Mouse (Mus musculus): ENCODE results near the gene Krt39. TPM values are rescaled to one million over a fixed set of nuclear protein-coding genes. Genes with fewer than 3 reads are reported as not detected.

Krt39 gene
- polyA plus RNA-seq (2015; fragmentation: Nextera tagmentation; extraction: Ambion mirVana): not detected in 2 replicates

GRCm38 (mm10) chr11:99521288-99521860 lies at the start of gene Krt39:
TSS of gene Krt39 (minus strand) at chr11:99521338.

GRCm38 (mm10) chr11:99566530-99566929 lies 45.4 kb upstream of the Krt39 start, which contains the start of gene Krtap3-1:
TSS of gene Krtap3-1 (minus strand) at chr11:99566630.

GRCm38 (mm10) chr11:99559366-99559765 lies 38.2 kb upstream of the Krt39 start, which contains the start of gene Gm11939:
TSS of gene Gm11939 (minus strand) at chr11:99559466.

GRCm38 (mm10) chr11:99556753-99557152 lies 35.6 kb upstream of the Krt39 start, which contains the start of gene Krtap3-2:
TSS of gene Krtap3-2 (minus strand) at chr11:99556853.

GRCm38 (mm10) chr11:99550765-99551164 lies 29.6 kb upstream of the Krt39 start, which contains the start of gene Krtap3-3:
TSS of gene Krtap3-3 (minus strand) at chr11:99550865.

GRCm38 (mm10) chr11:99492733-99493573 lies 28.2 kb downstream of the Krt39 start, which contains the start of gene Krt23:
TSS of gene Krt23 (minus strand) at chr11:99493137.

Other genes with a start within 250 kb of the Krt39 start
- not detected in 2 replicates for gene Krt24, start 236.1 kb downstream of the Krt39 start, polyA plus RNA-seq (2015; fragmentation: Nextera tagmentation; extraction: Ambion mirVana)
- 0.12 TPM in 1 of 2 replicates, not detected in the other for gene Krt25, start 198.4 kb downstream of the Krt39 start, polyA plus RNA-seq (2015; fragmentation: Nextera tagmentation; extraction: Ambion mirVana)
- gene Krt26, start 183.4 kb downstream of the Krt39 start, polyA plus RNA-seq (2015; fragmentation: Nextera tagmentation; extraction: Ambion mirVana): not detected in 2 replicates
- not detected in 2 replicates for gene Krt27, start 170.2 kb downstream of the Krt39 start, polyA plus RNA-seq (2015; fragmentation: Nextera tagmentation; extraction: Ambion mirVana)
- 0.10 TPM in 1 of 2 replicates, not detected in the other for gene Krt28, start 146.4 kb downstream of the Krt39 start, polyA plus RNA-seq (2015; fragmentation: Nextera tagmentation; extraction: Ambion mirVana)
- gene Krt10, start 132.0 kb downstream of the Krt39 start, polyA plus RNA-seq (2015; fragmentation: Nextera tagmentation; extraction: Ambion mirVana): 13.5 and 14.5 TPM in 2 replicates
- gene Krt12, start 99.1 kb downstream of the Krt39 start, polyA plus RNA-seq (2015; fragmentation: Nextera tagmentation; extraction: Ambion mirVana): not detected in 2 replicates
- 71.7 and 82.2 TPM in 2 replicates for gene Krt20, start 83.2 kb downstream of the Krt39 start, polyA plus RNA-seq (2015; fragmentation: Nextera tagmentation; extraction: Ambion mirVana)
- 2.6 and 3.4 TPM in 2 replicates for gene Krt23, start 28.2 kb downstream of the Krt39 start, polyA plus RNA-seq (2015; fragmentation: Nextera tagmentation; extraction: Ambion mirVana)
- not detected in 2 replicates for gene Krt40, start 21.8 kb upstream of the Krt39 start, polyA plus RNA-seq (2015; fragmentation: Nextera tagmentation; extraction: Ambion mirVana)
- gene Krtap3-3, start 29.5 kb upstream of the Krt39 start, polyA plus RNA-seq (2015; fragmentation: Nextera tagmentation; extraction: Ambion mirVana): not detected in 2 replicates
- gene Krtap3-2, start 35.5 kb upstream of the Krt39 start, polyA plus RNA-seq (2015; fragmentation: Nextera tagmentation; extraction: Ambion mirVana): not detected in 2 replicates
- gene Gm11939, start 38.1 kb upstream of the Krt39 start, polyA plus RNA-seq (2015; fragmentation: Nextera tagmentation; extraction: Ambion mirVana): not detected in 2 replicates
- not detected in 2 replicates for gene Krtap3-1, start 45.3 kb upstream of the Krt39 start, polyA plus RNA-seq (2015; fragmentation: Nextera tagmentation; extraction: Ambion mirVana)
- 0.12 TPM in 1 of 2 replicates, not detected in the other for gene Krtap1-5, start 59.7 kb upstream of the Krt39 start, polyA plus RNA-seq (2015; fragmentation: Nextera tagmentation; extraction: Ambion mirVana)
- not detected in 2 replicates for gene Krtap1-4, start 62.3 kb upstream of the Krt39 start, polyA plus RNA-seq (2015; fragmentation: Nextera tagmentation; extraction: Ambion mirVana)
- not detected in 2 replicates for gene Krtap1-3, start 70.0 kb upstream of the Krt39 start, polyA plus RNA-seq (2015; fragmentation: Nextera tagmentation; extraction: Ambion mirVana)
- gene Krtap9-3, start 76.8 kb upstream of the Krt39 start, polyA plus RNA-seq (2015; fragmentation: Nextera tagmentation; extraction: Ambion mirVana): not detected in 2 replicates
- gene Gm11938, start 82.0 kb upstream of the Krt39 start, polyA plus RNA-seq (2015; fragmentation: Nextera tagmentation; extraction: Ambion mirVana): not detected in 2 replicates
- gene Gm11937, start 88.9 kb upstream of the Krt39 start, polyA plus RNA-seq (2015; fragmentation: Nextera tagmentation; extraction: Ambion mirVana): not detected in 2 replicates
- not detected in 2 replicates for gene Krtap2-4, start 93.5 kb upstream of the Krt39 start, polyA plus RNA-seq (2015; fragmentation: Nextera tagmentation; extraction: Ambion mirVana)
- gene Gm11562, start 99.1 kb upstream of the Krt39 start, polyA plus RNA-seq (2015; fragmentation: Nextera tagmentation; extraction: Ambion mirVana): not detected in 2 replicates
- not detected in 2 replicates for gene Krtap4-1, start 106.9 kb upstream of the Krt39 start, polyA plus RNA-seq (2015; fragmentation: Nextera tagmentation; extraction: Ambion mirVana)
- gene Krtap4-2, start 113.7 kb upstream of the Krt39 start, polyA plus RNA-seq (2015; fragmentation: Nextera tagmentation; extraction: Ambion mirVana): not detected in 2 replicates
- gene Krtap4-7, start 122.8 kb upstream of the Krt39 start, polyA plus RNA-seq (2015; fragmentation: Nextera tagmentation; extraction: Ambion mirVana): not detected in 2 replicates
- not detected in 2 replicates for gene Gm11555, start 128.9 kb upstream of the Krt39 start, polyA plus RNA-seq (2015; fragmentation: Nextera tagmentation; extraction: Ambion mirVana)
- not detected in 2 replicates for gene Gm11563, start 137.6 kb upstream of the Krt39 start, polyA plus RNA-seq (2015; fragmentation: Nextera tagmentation; extraction: Ambion mirVana)
- not detected in 2 replicates for gene Krtap4-6, start 144.6 kb upstream of the Krt39 start, polyA plus RNA-seq (2015; fragmentation: Nextera tagmentation; extraction: Ambion mirVana)
- gene Gm14190, start 169.4 kb upstream of the Krt39 start, polyA plus RNA-seq (2015; fragmentation: Nextera tagmentation; extraction: Ambion mirVana): not detected in 2 replicates
- not detected in 2 replicates for gene Gm14180, start 213.0 kb upstream of the Krt39 start, polyA plus RNA-seq (2015; fragmentation: Nextera tagmentation; extraction: Ambion mirVana)